Mouse (Mus musculus): ENCODE data around the gene Sdf2. TPM values are rescaled to one million over a fixed set of nuclear protein-coding genes. Genes with fewer than 3 reads are reported as not detected.
"Not testable (repeated sequence)": the region's sequence is repeated elsewhere in the genome, so short reads cannot be mapped to it uniquely, and the experiment has no call there.

Gene Sdf2
- polyA plus RNA-seq, 1 experiment from 2014 or later = 101 TPM

- Histone ChIP-seq H3K27me3 (ENCODE audit: insufficient read depth, low read length) (peaks cover 7% of the 10 kb centered on the region; the same call in 1 of the 2 replicates), H3K36me3 (ENCODE audit: insufficient read depth, low read length) (peaks cover 25% of the 10 kb centered on the region), H3K9ac (replicated peaks; ENCODE audit: low read length) (no peak overlapping the region), H3K9me3 (ENCODE audit: low read length) (no peaks in the 10 kb centered on the region), H3K4me3 (ENCODE audit: low read length) (peak overlapping the region; percentile 88), H3K4me1 (ENCODE audit: insufficient read depth, low read length) (peaks cover 15% of the 10 kb centered on the region), H3K27ac (ENCODE audit: low read length) (no peak overlapping the region), H3K4me2 (replicated peaks; ENCODE audit: low read depth, low read length) (peak overlapping the region; percentile 72)
- no peak for ATAC-seq (ENCODE audit: low FRiP score, low TSS enrichment)
- 94% methylated on average over 2 of the region's 2 CpGs for WGBS
These were observed 15.1 kb downstream of the Sdf2 start for GRCm38 (mm10) chr11:78260489-78261258.

DNA sequence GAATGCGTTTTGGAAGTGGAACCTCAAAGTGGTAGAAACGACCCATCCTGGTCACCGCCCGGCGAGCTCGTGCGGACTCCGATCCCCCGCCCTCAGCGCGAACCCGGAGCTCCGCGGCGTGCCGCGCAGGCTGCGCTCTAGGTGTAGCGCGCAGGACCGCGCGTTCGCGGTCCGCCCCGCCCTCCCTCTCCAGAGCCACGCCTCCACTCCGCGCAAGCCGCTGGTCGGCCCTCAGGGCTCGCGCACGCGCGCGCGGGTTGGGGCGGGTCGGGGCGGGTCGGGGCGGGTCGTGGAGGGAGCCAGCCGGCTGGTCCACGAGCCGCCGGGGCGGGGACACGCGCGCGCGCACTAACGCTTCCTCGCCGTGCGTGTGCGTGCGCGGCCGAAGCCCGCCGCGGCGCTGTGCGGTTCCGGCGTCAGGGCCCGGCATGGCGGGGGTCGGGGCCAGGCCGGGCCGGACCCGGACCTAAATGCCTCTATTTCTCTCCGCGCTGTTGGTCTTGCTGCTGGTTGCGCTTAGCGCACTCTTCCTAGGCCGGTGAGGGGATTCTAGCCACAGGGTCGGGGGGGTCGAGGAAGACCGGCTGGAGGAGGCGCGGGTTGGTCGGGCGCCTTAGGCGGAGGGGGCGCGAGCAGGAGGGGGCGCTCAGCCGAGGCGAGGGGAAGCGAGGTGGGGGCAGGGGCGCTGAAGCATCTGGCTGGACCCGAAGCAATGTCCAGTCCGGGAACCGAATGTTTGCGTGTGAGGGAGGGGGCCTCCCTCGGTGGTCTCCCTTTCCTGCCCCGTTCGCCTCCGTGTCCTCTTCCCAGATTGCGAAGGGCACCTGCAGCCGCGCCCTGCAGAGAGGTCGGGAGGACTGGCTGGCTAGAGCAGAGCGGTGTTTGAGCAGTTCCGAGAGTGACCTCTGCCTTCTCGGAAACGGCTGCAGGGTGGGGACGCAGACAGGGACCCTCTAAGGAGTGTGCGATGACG lies 16.1 kb downstream of the Sdf2 start, which contains the start of gene 2610507B11Rik:
Gene 2610507B11Rik (plus strand): TSS at position 373 of the 973 bp plus-strand sequence.
- peak; percentile 97 for ATAC-seq (ENCODE audit: low FRiP score, low TSS enrichment)

GRCm38 (mm10) chr11:78262550-78262949 lies 17.0 kb downstream of the Sdf2 start:
- no peak for ATAC-seq (ENCODE audit: low FRiP score, low TSS enrichment)
- Histone ChIP-seq H3K4me1 (ENCODE audit: insufficient read depth, low read length) (peaks cover 15% of the 10 kb centered on the region), H3K9me3 (ENCODE audit: low read length) (no peaks in the 10 kb centered on the region), H3K4me2 (replicated peaks; ENCODE audit: low read depth, low read length) (peak overlapping the region; percentile 72), H3K4me3 (ENCODE audit: low read length) (peak overlapping the region; percentile 88), H3K36me3 (ENCODE audit: insufficient read depth, low read length) (peaks cover 39% of the 10 kb centered on the region), H3K27me3 (ENCODE audit: insufficient read depth, low read length) (peaks cover 7% of the 10 kb centered on the region; the same call in 1 of the 2 replicates), H3K27ac (ENCODE audit: low read length) (no peak overlapping the region), H3K9ac (replicated peaks; ENCODE audit: low read length) (peak overlapping the region; percentile 41)
- whole genome bisulfite sequencing = 3% methylated on average over 8 of the region's 8 CpGs

More for the DNA sequence above, 16.1 kb downstream of the Sdf2 start, which contains the start of gene 2610507B11Rik:
- H3K4me1 ChIP-seq (ENCODE audit: insufficient read depth, low read length) = peaks cover 15% of the 10 kb centered on the region
- peak within 1 kb of the TSS; percentile 72 for H3K4me2 ChIP-seq (replicated peaks; ENCODE audit: low read depth, low read length)
- H3K9ac ChIP-seq (replicated peaks; ENCODE audit: low read length) = peak within 1 kb of the TSS; percentile 86
- H3K27ac ChIP-seq (ENCODE audit: low read length) = peak within 1 kb of the TSS; percentile 92
- H3K9me3 ChIP-seq (ENCODE audit: low read length) = no peaks in the 10 kb centered on the region
- under 1% methylated on average over 97 of the region's 115 CpGs for WGBS
- H3K4me3 ChIP-seq (ENCODE audit: low read length) = peak within 1 kb of the TSS; percentile 88
- peaks cover 32% of the 10 kb centered on the region for H3K36me3 ChIP-seq (ENCODE audit: insufficient read depth, low read length)
- peaks cover 7% of the 10 kb centered on the region; the same call in 1 of the 2 replicates for H3K27me3 ChIP-seq (ENCODE audit: insufficient read depth, low read length)

DNA sequence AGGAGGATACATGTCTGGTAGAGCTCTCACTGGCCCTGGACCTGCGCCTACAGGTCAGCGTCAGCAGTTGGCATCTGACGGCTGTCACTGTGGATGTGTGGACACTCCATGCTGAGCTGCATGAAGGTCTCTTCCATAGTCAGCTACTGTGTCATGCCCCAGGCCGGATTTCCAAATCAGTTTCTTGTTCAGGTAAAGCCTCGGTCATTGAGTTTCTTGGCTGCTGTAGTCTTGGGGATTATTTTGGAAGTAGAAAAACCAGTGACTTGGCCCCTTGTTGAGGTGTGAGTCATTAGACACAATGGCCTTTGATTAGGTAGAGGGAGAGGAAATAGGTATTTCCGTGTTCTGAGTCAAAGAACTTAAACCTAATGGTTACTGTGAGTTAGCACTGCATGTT lies 20.0 kb downstream of the Sdf2 start:
- no peaks in the 10 kb centered on the region for H3K27me3 ChIP-seq (ENCODE audit: insufficient read depth, low read length)
- H3K4me2 ChIP-seq (replicated peaks; ENCODE audit: low read depth, low read length) = no peak overlapping the region
- 92% methylated on average over 6 of the region's 6 CpGs for WGBS
- H3K4me1 ChIP-seq (ENCODE audit: insufficient read depth, low read length) = peaks cover 15% of the 10 kb centered on the region
- no peak overlapping the region for H3K4me3 ChIP-seq (ENCODE audit: low read length)
- H3K27ac ChIP-seq (ENCODE audit: low read length) = no peak overlapping the region
- H3K9me3 ChIP-seq (ENCODE audit: low read length) = no peaks in the 10 kb centered on the region
- no peak overlapping the region for H3K9ac ChIP-seq (replicated peaks; ENCODE audit: low read length)
- peaks cover 64% of the 10 kb centered on the region for H3K36me3 ChIP-seq (ENCODE audit: insufficient read depth, low read length)
- no peak for ATAC-seq (ENCODE audit: low FRiP score, low TSS enrichment)

GRCm38 (mm10) chr11:78271986-78272385 lies 26.4 kb downstream of the Sdf2 start:
- no peaks in the 10 kb centered on the region for H3K4me1 ChIP-seq (ENCODE audit: insufficient read depth, low read length)
- H3K9ac ChIP-seq (replicated peaks; ENCODE audit: low read length) = no peak overlapping the region
- H3K36me3 ChIP-seq (ENCODE audit: insufficient read depth, low read length) = peaks cover 85% of the 10 kb centered on the region
- H3K27ac ChIP-seq (ENCODE audit: low read length) = no peak overlapping the region
- ATAC-seq (ENCODE audit: low FRiP score, low TSS enrichment) = no peak
- H3K4me2 ChIP-seq (replicated peaks; ENCODE audit: low read depth, low read length) = no peak overlapping the region
- no peaks in the 10 kb centered on the region for H3K27me3 ChIP-seq (ENCODE audit: insufficient read depth, low read length)
- WGBS = 89% methylated on average over 13 of the region's 13 CpGs
- H3K9me3 ChIP-seq (ENCODE audit: low read length) = no peaks in the 10 kb centered on the region
- no peak overlapping the region for H3K4me3 ChIP-seq (ENCODE audit: low read length)

- Histone ChIP-seq H3K4me3 (ENCODE audit: low read length) (no peak overlapping the region), H3K9ac (replicated peaks; ENCODE audit: low read length) (no peak overlapping the region), H3K4me2 (replicated peaks; ENCODE audit: low read depth, low read length) (no peak overlapping the region), H3K4me1 (ENCODE audit: insufficient read depth, low read length) (no peaks in the 10 kb centered on the region), H3K9me3 (ENCODE audit: low read length) (no peaks in the 10 kb centered on the region), H3K27me3 (ENCODE audit: insufficient read depth, low read length) (no peaks in the 10 kb centered on the region), H3K27ac (ENCODE audit: low read length) (no peak overlapping the region), H3K36me3 (ENCODE audit: insufficient read depth, low read length) (peaks cover 89% of the 10 kb centered on the region)
- ATAC-seq (ENCODE audit: low FRiP score, low TSS enrichment) = no peak
- 93% methylated on average over 1 of the region's 1 CpGs for WGBS
These were observed 30.1 kb downstream of the Sdf2 start for GRCm38 (mm10) chr11:78275596-78275995.

GRCm38 (mm10) chr11:78276169-78276568 lies 30.6 kb downstream of the Sdf2 start:
- H3K27me3 ChIP-seq (ENCODE audit: insufficient read depth, low read length); H3K4me1 ChIP-seq (ENCODE audit: insufficient read depth, low read length); H3K4me3 ChIP-seq (ENCODE audit: low read length); H3K27ac ChIP-seq (ENCODE audit: low read length); ATAC-seq (ENCODE audit: low FRiP score, low TSS enrichment); H3K9ac ChIP-seq (replicated peaks; ENCODE audit: low read length); H3K9me3 ChIP-seq (ENCODE audit: low read length); H3K4me2 ChIP-seq (replicated peaks; ENCODE audit: low read depth, low read length): not testable (repeated sequence)
- H3K36me3 ChIP-seq (ENCODE audit: insufficient read depth, low read length) = peaks cover 93% of the 10 kb centered on the region
- 95% methylated on average over 4 of the region's 4 CpGs for WGBS

GRCm38 (mm10) chr11:78278853-78279252 lies 33.3 kb downstream of the Sdf2 start:
- 86% methylated on average over 7 of the region's 7 CpGs for WGBS
- Histone ChIP-seq H3K4me2 (replicated peaks; ENCODE audit: low read depth, low read length) (no peak overlapping the region), H3K4me3 (ENCODE audit: low read length) (no peak overlapping the region), H3K27ac (ENCODE audit: low read length) (no peak overlapping the region), H3K27me3 (ENCODE audit: insufficient read depth, low read length) (no peaks in the 10 kb centered on the region), H3K36me3 (ENCODE audit: insufficient read depth, low read length) (peaks cover 88% of the 10 kb centered on the region), H3K9ac (replicated peaks; ENCODE audit: low read length) (no peak overlapping the region), H3K9me3 (ENCODE audit: low read length) (no peaks in the 10 kb centered on the region), H3K4me1 (ENCODE audit: insufficient read depth, low read length) (no peaks in the 10 kb centered on the region)
- no peak for ATAC-seq (ENCODE audit: low FRiP score, low TSS enrichment)

DNA sequence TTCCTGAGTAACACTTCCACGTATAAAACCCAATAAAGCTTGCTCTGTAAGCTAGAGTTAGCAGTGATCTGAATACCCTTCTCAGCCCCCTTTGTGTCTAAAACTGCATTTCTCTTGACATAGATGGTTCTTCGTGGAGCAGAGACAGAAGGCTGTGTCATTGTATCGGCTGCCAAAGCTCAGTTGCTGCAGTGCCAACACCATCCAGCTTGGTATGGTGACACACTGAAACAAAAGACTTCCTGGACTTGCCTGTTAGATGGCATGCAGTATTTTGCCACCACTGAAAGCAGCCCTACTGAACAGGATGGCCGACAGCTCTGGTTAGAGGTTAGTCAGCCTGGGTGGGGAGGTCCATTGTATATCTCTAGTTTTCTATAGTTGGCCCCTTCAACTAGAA lies 34.0 kb downstream of the Sdf2 start:
- H3K27ac ChIP-seq (ENCODE audit: low read length) = no peak overlapping the region
- H3K4me1 ChIP-seq (ENCODE audit: insufficient read depth, low read length) = no peaks in the 10 kb centered on the region
- no peak overlapping the region for H3K4me2 ChIP-seq (replicated peaks; ENCODE audit: low read depth, low read length)
- no peaks in the 10 kb centered on the region for H3K27me3 ChIP-seq (ENCODE audit: insufficient read depth, low read length)
- H3K4me3 ChIP-seq (ENCODE audit: low read length) = no peak overlapping the region
- H3K9ac ChIP-seq (replicated peaks; ENCODE audit: low read length) = no peak overlapping the region
- H3K9me3 ChIP-seq (ENCODE audit: low read length) = no peaks in the 10 kb centered on the region
- ATAC-seq (ENCODE audit: low FRiP score, low TSS enrichment) = no peak
- peaks cover 88% of the 10 kb centered on the region for H3K36me3 ChIP-seq (ENCODE audit: insufficient read depth, low read length)
- 89% methylated on average over 4 of the region's 4 CpGs for WGBS
